Mouse (Mus musculus) B cell, adult (primary cell): ENCODE results near the gene Tmem127. TPM values are rescaled to one million over a fixed set of nuclear protein-coding genes. Genes with fewer than 3 reads are reported as not detected.

Experiments
- total RNA-seq: library from RNA; stranded (reverse); gene quantifications from 4 replicates; pipeline ENCODE4 v1.2.4, GENCODE M21; 2023; ENCODE audit not compliant: inconsistent age

Tmem127 gene
- 43.4 to 48.2 TPM (median 45.3 TPM) in 4 replicates for total RNA-seq

GRCm38 (mm10) chr2:127247592-127248333 lies at the start of gene Tmem127, which contains the start of gene Ciao1:
Gene Tmem127, plus strand, starts transcription at chr2:127247908.
Gene Ciao1, minus strand, starts transcription at chr2:127247816.

DNA sequence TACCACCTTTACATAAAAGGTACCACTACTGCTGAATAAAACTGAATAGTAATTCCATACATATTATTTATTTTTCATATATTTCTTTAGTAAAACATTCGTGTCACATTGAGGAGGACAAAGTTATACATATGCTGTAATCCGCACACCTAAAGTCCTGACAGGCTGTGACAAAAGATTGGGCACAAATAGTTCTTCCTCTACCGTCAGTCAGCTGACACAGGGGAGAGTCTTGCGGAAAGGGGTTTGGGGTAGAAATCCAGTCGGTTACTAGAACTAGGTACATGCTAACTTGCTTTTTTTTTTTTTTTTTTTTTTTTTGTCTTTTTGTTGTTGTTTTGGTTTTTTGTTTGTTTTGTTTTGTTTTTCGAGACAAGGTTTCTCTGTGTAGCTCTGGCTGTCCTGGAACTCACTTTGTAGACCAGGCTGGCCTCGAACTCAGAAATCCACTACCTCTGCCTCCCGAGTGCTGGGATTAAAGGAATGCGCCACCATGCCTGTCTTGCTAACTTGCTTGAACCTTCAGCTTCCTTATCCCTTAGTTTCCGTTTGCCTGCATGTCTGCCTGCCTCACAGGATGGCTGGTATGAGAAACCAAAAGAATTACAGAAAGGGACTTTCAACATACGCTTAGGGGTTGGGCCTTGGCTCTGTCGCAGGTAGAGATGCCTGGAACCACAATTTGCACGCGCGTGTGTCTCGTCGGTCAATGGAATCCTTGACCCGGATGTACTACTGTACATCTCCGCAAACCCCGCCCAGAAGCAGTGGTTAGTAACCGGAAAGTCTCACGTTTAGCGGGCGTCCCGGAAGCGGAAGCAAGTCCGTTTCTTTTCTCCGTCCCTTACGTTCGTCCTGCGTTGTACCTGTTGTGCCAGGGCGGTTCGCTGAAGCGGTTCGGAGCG lies 39.9 kb upstream of the Tmem127 start, which contains the start of the genes 1810024B03Rik and Snrnp200:
TSS of gene 1810024B03Rik (minus strand) at position 734 of the 905 bp plus-strand sequence.
TSS of gene Snrnp200 (plus strand) at position 840 of the 905 bp plus-strand sequence.

GRCm38 (mm10) chr2:127269491-127270299 lies 22.0 kb downstream of the Tmem127 start, which contains the start of gene Stard7:
Gene Stard7, plus strand, starts transcription at chr2:127270218.

Other genes starting within 250 kb of the Tmem127 start
- gene Ap4e1, start 239.2 kb upstream of the Tmem127 start, total RNA-seq, result 25.3 to 28.3 TPM (median 26.0 TPM) in 4 replicates
- 14.5 to 17.8 TPM (median 15.8 TPM) in 4 replicates for gene Blvra, start 177.2 kb upstream of the Tmem127 start, total RNA-seq
- gene Ncaph, start 114.0 kb upstream of the Tmem127 start, total RNA-seq, result 6.9 to 9.8 TPM (median 8.8 TPM) in 4 replicates
- 12.7 to 15.1 TPM (median 14.0 TPM) in 4 replicates for gene Itpripl1, start 104.5 kb upstream of the Tmem127 start, total RNA-seq
- 1.4 to 2.9 TPM (median 1.8 TPM) in 4 replicates for gene 1810024B03Rik, start 39.6 kb upstream of the Tmem127 start, total RNA-seq
- 157 to 172 TPM (median 169 TPM) in 4 replicates for gene Snrnp200, start 39.5 kb upstream of the Tmem127 start, total RNA-seq
- 35.1 to 39.2 TPM (median 36.7 TPM) in 4 replicates for gene Ciao1, start 92 bp upstream of the Tmem127 start, total RNA-seq
- 78.6 to 99.8 TPM (median 87.2 TPM) in 4 replicates for gene Stard7, start 22.3 kb downstream of the Tmem127 start, total RNA-seq
- 590 to 708 TPM (median 654 TPM) in 4 replicates for gene Dusp2, start 88.3 kb downstream of the Tmem127 start, total RNA-seq
- gene Astl, start 90.7 kb downstream of the Tmem127 start, total RNA-seq, result 0.57 to 1.2 TPM (median 0.86 TPM) in 4 replicates
- not detected in 4 replicates for gene Adra2b, start 115.3 kb downstream of the Tmem127 start, total RNA-seq
- 0.33 to 0.55 TPM (median 0.33 TPM) in 3 of 4 replicates, not detected in the other for gene Gpat2, start 177.3 kb downstream of the Tmem127 start, total RNA-seq
- 9.4 to 17.1 TPM (median 15.3 TPM) in 4 replicates for gene Fahd2a, start 196.7 kb downstream of the Tmem127 start, total RNA-seq